Comparison of ENCODE assay signal across 14 mouse cellular contexts in the genomic region with DNA sequence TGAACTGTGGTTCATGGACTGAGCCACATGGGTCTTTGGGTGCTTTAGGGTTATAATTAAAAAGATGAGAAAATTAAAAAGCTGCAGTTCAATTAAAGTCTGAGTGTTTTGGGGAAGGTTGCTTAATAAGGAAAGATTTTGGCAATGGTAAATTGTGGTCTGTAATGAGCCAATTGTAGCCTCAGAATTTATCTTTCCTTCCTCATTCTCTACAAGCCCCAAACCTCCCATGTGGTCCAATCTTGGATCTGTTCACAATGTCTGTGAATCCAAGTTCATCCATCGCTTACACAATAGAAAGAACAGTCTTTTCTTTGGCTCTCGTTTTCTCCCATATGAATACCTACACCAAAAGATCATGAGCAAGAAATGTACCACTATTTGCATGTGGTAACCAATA.
DNase-seq lines count a peak whose midpoint lies in the region; TF ChIP-seq lines count a peak whose summit lies in the region.
"Had no signal": no experiment of that assay in that cellular context is flagged by ENCODE, and none has a peak within 500 bp of the region (broad histone marks: within the 10 kb centered on the region; RNA-seq: fewer than 3 reads in every experiment).

No protein-coding gene starts in this region.

- no peak for TF ChIP-seq POLR2A in brain, embryonic 14.5 days (IDR thresholded peaks at IDR 0.05; ENCODE audit: borderline replicate concordance, extremely low read depth, insufficient read depth, insufficient read length, poor library complexity, severe bottlenecking)

- no peak for TF ChIP-seq CTCF in brain, embryonic 14.5 days (IDR thresholded peaks at IDR 0.05; ENCODE audit: borderline replicate concordance, extremely low read depth, insufficient read depth, insufficient read length)

- DNase-seq in heart, adult 18-20 months, result peak; percentile 11 to 48
- DNase-seq in heart, postnatal 14 days, result no peak
- peak; percentile 85 for DNase-seq in Muller cell, postnatal 12 days (ENCODE audit: inconsistent ontology term)
- DNase-seq in brain, embryonic 14.5 days (ENCODE audit: low read depth), result peak; percentile 5
- DNase-seq in skeletal muscle tissue, adult 2 months (ENCODE audit: low read depth, low spot score), result peak; percentile 21
- no peak for DNase-seq in lung, postnatal 25 days (ENCODE audit: low spot score)
- no peak for DNase-seq in cerebellum, postnatal 14 days
- DNase-seq: adrenal gland, adult 8-10 months; adrenal gland, postnatal 36 days; cerebellum, adult 11 months; cerebellum, adult 9-10 months; forebrain, postnatal 0 days; gastrocnemius, postnatal 14 days; heart, postnatal 10 days had no signal

- intact Hi-C loops in heart, postnatal 14 days (cut with DNase I), result no loop called here

Comparison
In these comparisons a context has a peak if more than half of its experiments do, and no peak if none do; other contexts are left out.
1. DNase-seq: peak in heart, adult 18-20 months (2 of 2), Muller cell, postnatal 12 days (single experiment), brain, embryonic 14.5 days (single experiment) and skeletal muscle tissue, adult 2 months (single experiment); none in heart, postnatal 14 days (0 of 2), lung, postnatal 25 days (single experiment) and cerebellum, postnatal 14 days (0 of 2).